ENCODE assay signal across 8 mouse cellular contexts in the genomic region with DNA sequence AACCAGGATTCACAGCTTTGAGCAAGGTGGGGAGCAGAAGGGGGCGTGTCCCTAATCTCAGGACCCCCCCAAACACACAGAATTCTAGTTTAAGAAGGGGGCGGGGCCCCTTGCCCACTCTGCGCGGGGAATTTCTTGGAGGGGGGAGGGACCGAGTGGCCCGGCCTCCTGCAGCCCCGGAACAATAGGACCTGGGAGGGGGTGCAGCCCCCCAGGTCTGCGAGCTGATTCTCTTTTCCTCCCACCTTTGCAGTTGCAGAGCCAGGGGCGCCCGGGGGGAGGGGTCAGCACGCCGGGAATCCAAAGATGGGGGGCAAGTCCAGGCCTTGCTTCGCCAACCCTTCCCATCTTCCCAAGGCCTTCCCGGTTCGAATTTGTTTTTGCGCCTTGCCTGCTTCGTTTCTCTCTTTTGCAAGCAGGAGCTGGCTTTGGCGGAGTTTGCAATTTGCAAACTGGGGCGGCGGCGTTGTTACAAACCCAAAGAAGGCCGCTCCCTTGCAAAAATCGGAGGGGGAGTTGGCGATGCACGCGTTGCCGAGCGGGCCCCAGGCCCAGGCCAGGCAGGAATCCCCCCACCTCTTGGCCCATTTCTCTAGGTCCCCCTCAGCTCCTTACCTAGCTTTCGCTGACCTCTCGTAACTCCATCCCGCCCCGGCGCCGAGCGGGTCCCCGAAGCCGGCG. TPM values are rescaled to one million over a fixed set of nuclear protein-coding genes. Genes with fewer than 3 reads are reported as not detected.
DNase-seq lines count a peak whose midpoint lies in the region; ATAC-seq and TF ChIP-seq lines count a peak whose summit lies in the region.

No protein-coding gene starts in this region.

- under 1% methylated on average over 38 of the region's 38 CpGs for WGBS in forebrain, embryonic 15.5 days
- 0% methylated on average over 37 of the region's 38 CpGs for WGBS in intestine, embryonic 16.5 days
- WGBS in limb, embryonic 14.5 days = 3% methylated on average over 35 of the region's 38 CpGs
- under 1% methylated on average over 38 of the region's 38 CpGs for WGBS in midbrain, embryonic 16.5 days

- peak overlapping the region; percentile 94 for H3K4me2 ChIP-seq in forebrain, embryonic 15.5 days (replicated peaks)
- peak overlapping the region; percentile 74 for H3K4me2 ChIP-seq in intestine, embryonic 16.5 days (ENCODE audit: low read depth, low read length)
- peak overlapping the region; percentile 96 for H3K4me2 ChIP-seq in limb, embryonic 14.5 days (replicated peaks; ENCODE audit: low read depth, low read length, severe bottlenecking)
- peak overlapping the region; percentile 65 for H3K4me2 ChIP-seq in midbrain, embryonic 16.5 days (ENCODE audit: low read length)

- peak overlapping the region; percentile 86 for H3K4me3 ChIP-seq in forebrain, embryonic 15.5 days
- H3K4me3 ChIP-seq in intestine, embryonic 16.5 days (ENCODE audit: low read length) = peak overlapping the region; percentile 84
- H3K4me3 ChIP-seq in limb, embryonic 14.5 days (replicated peaks; ENCODE audit: low read length) = peak overlapping the region; percentile 92
- H3K4me3 ChIP-seq in midbrain, embryonic 16.5 days (ENCODE audit: low read depth, low read length) = peak overlapping the region; percentile 89

- H3K27ac ChIP-seq in forebrain, embryonic 15.5 days (replicated peaks) = peak overlapping the region; percentile 100
- peak overlapping the region; percentile 99 for H3K27ac ChIP-seq in intestine, embryonic 16.5 days (ENCODE audit: low read length)
- peak overlapping the region; percentile 98 for H3K27ac ChIP-seq in limb, embryonic 14.5 days (replicated peaks; ENCODE audit: low read depth, low read length)
- H3K27ac ChIP-seq in midbrain, embryonic 16.5 days (ENCODE audit: low read length) = peak overlapping the region; percentile 99

- DNase-seq in heart, adult 11 months = peak; percentile 97
- no peak for DNase-seq in heart, postnatal 25 days (ENCODE audit: low spot score)
- DNase-seq in brain, embryonic 18.5 days (ENCODE audit: low read depth, low spot score) = peak; percentile 16
- peak; percentile 18 for DNase-seq in limb, embryonic 14.5 days (ENCODE audit: low spot score)
- peak; percentile 59 for DNase-seq in testis, postnatal 14 days (ENCODE audit: low spot score)

- no peak for TF ChIP-seq POLR2A in limb, embryonic 14.5 days (IDR thresholded peaks at IDR 0.05; ENCODE audit: borderline replicate concordance, extremely low read depth, insufficient read depth, insufficient read length)

- H3K36me3 ChIP-seq in forebrain, embryonic 15.5 days = peaks cover 31% of the 10 kb centered on the region
- H3K36me3 ChIP-seq in intestine, embryonic 16.5 days (ENCODE audit: control insufficient read depth, insufficient read depth, low read length) = peaks cover 29% of the 10 kb centered on the region
- H3K36me3 ChIP-seq in limb, embryonic 14.5 days (ENCODE audit: control insufficient read depth, insufficient read depth, low read length) = peaks cover 35% of the 10 kb centered on the region
- peaks cover 24% of the 10 kb centered on the region for H3K36me3 ChIP-seq in midbrain, embryonic 16.5 days (ENCODE audit: control insufficient read depth, insufficient read depth, low read length)

- intact Hi-C loops in heart, postnatal 25 days (cut with DNase I) = loop anchor here (2.0 kb wide), 1 partner anchor 32 kb away; no protein-coding TSS in a partner anchor

- peak overlapping the region; percentile 92 for H3K9ac ChIP-seq in forebrain, embryonic 15.5 days (replicated peaks)
- peak overlapping the region; percentile 92 for H3K9ac ChIP-seq in intestine, embryonic 16.5 days (ENCODE audit: low read depth, low read length)
- H3K9ac ChIP-seq in limb, embryonic 14.5 days (ENCODE audit: low read depth, low read length, severe bottlenecking) = peak overlapping the region; percentile 90
- H3K9ac ChIP-seq in midbrain, embryonic 16.5 days (ENCODE audit: low read depth, low read length) = peak overlapping the region; percentile 91

- H3K4me1 ChIP-seq in forebrain, embryonic 15.5 days = peaks cover 30% of the 10 kb centered on the region
- peaks cover 21% of the 10 kb centered on the region for H3K4me1 ChIP-seq in intestine, embryonic 16.5 days (ENCODE audit: control insufficient read depth, insufficient read depth, low read length)
- peaks cover 7% of the 10 kb centered on the region; the same call in 1 of the 2 replicates for H3K4me1 ChIP-seq in limb, embryonic 14.5 days (ENCODE audit: control insufficient read depth, insufficient read depth, low read length)
- peaks cover 16% of the 10 kb centered on the region for H3K4me1 ChIP-seq in midbrain, embryonic 16.5 days (ENCODE audit: control insufficient read depth, insufficient read depth, low read length)

- no peaks in the 10 kb centered on the region for H3K9me3 ChIP-seq in forebrain, embryonic 15.5 days
- no peaks in the 10 kb centered on the region for H3K9me3 ChIP-seq in intestine, embryonic 16.5 days (ENCODE audit: control insufficient read depth, low read length)
- no peaks in the 10 kb centered on the region for H3K9me3 ChIP-seq in limb, embryonic 14.5 days (ENCODE audit: control insufficient read depth, low read length)
- no peaks in the 10 kb centered on the region for H3K9me3 ChIP-seq in midbrain, embryonic 16.5 days (replicated peaks; ENCODE audit: control insufficient read depth, low read length, poor library complexity, severe bottlenecking)

- no peak for ATAC-seq in forebrain, embryonic 15.5 days (replicated peaks)
- ATAC-seq in intestine, embryonic 16.5 days = no peak
- no peak for ATAC-seq in limb, embryonic 14.5 days (ENCODE audit: low FRiP score, low read depth)
- no peak for ATAC-seq in midbrain, embryonic 16.5 days

- H3K27me3 ChIP-seq in forebrain, embryonic 15.5 days = no peaks in the 10 kb centered on the region
- no peaks in the 10 kb centered on the region for H3K27me3 ChIP-seq in intestine, embryonic 16.5 days (replicated peaks; ENCODE audit: control insufficient read depth, insufficient read depth, low read length)
- H3K27me3 ChIP-seq in limb, embryonic 14.5 days (ENCODE audit: control insufficient read depth, insufficient read depth, low read length) = no peaks in the 10 kb centered on the region
- H3K27me3 ChIP-seq in midbrain, embryonic 16.5 days (ENCODE audit: control insufficient read depth, insufficient read depth, low read depth, low read length) = no peaks in the 10 kb centered on the region

RNA-seq across cellular contexts. Expression of a gene that starts 0.4 kb away (rescaled TPM):
- 10 to 100 TPM; 23.2 to 27.7 TPM for total RNA-seq in heart, postnatal 25 days (2021)
- polyA plus RNA-seq in forebrain, embryonic 15.5 days (2015; fragmentation: Nextera tagmentation; extraction: Ambion mirVana) = 16.0 and 16.1 TPM in 2 replicates
- polyA plus RNA-seq in intestine, embryonic 16.5 days (2015; fragmentation: Nextera tagmentation; extraction: Ambion mirVana) = 6.3 and 6.4 TPM in 2 replicates
- polyA plus RNA-seq in limb, embryonic 14.5 days (2012; rRNA removed) = 25.2 and 26.8 TPM in 2 replicates
- 16.0 and 19.6 TPM in 2 replicates for polyA plus RNA-seq in limb, embryonic 14.5 days (2014; fragmentation: Nextera tagmentation; extraction: Ambion mirVana)
- polyA plus RNA-seq in midbrain, embryonic 16.5 days (2015; fragmentation: Nextera tagmentation; extraction: Ambion mirVana) = 13.6 and 13.9 TPM in 2 replicates

RNA-seq across cellular contexts. Expression of a gene that starts 9.9 kb away (rescaled TPM):
- 10 to 100 TPM; 25.7 to 27.8 TPM for total RNA-seq in heart, postnatal 25 days (2021)
- polyA plus RNA-seq in forebrain, embryonic 15.5 days (2015; fragmentation: Nextera tagmentation; extraction: Ambion mirVana) = 62.4 and 63.9 TPM in 2 replicates
- polyA plus RNA-seq in intestine, embryonic 16.5 days (2015; fragmentation: Nextera tagmentation; extraction: Ambion mirVana) = 54.0 and 56.0 TPM in 2 replicates
- 82.7 and 86.8 TPM in 2 replicates for polyA plus RNA-seq in limb, embryonic 14.5 days (2012; rRNA removed)
- polyA plus RNA-seq in limb, embryonic 14.5 days (2014; fragmentation: Nextera tagmentation; extraction: Ambion mirVana) = 68.1 and 69.6 TPM in 2 replicates
- polyA plus RNA-seq in midbrain, embryonic 16.5 days (2015; fragmentation: Nextera tagmentation; extraction: Ambion mirVana) = 64.1 and 67.7 TPM in 2 replicates

RNA-seq across cellular contexts. Expression of a gene that starts 10.2 kb away (rescaled TPM):
- total RNA-seq in heart, postnatal 25 days (2021) = 1 to 10 TPM; 6.8 to 7.1 TPM
- polyA plus RNA-seq in forebrain, embryonic 15.5 days (2015; fragmentation: Nextera tagmentation; extraction: Ambion mirVana) = 12.6 and 15.3 TPM in 2 replicates
- 38.3 and 40.4 TPM in 2 replicates for polyA plus RNA-seq in intestine, embryonic 16.5 days (2015; fragmentation: Nextera tagmentation; extraction: Ambion mirVana)
- 50.4 and 54.1 TPM in 2 replicates for polyA plus RNA-seq in limb, embryonic 14.5 days (2012; rRNA removed)
- 18.6 and 21.4 TPM in 2 replicates for polyA plus RNA-seq in limb, embryonic 14.5 days (2014; fragmentation: Nextera tagmentation; extraction: Ambion mirVana)
- polyA plus RNA-seq in midbrain, embryonic 16.5 days (2015; fragmentation: Nextera tagmentation; extraction: Ambion mirVana) = 12.5 and 13.6 TPM in 2 replicates

RNA-seq across cellular contexts. Expression of a gene that starts 34.6 kb away (rescaled TPM):
- total RNA-seq in heart, postnatal 25 days (2021) = 10 to 100 TPM; 48.9 to 56.6 TPM
- 10.4 and 11.5 TPM in 2 replicates for polyA plus RNA-seq in forebrain, embryonic 15.5 days (2015; fragmentation: Nextera tagmentation; extraction: Ambion mirVana)
- polyA plus RNA-seq in intestine, embryonic 16.5 days (2015; fragmentation: Nextera tagmentation; extraction: Ambion mirVana) = 61.4 and 62.6 TPM in 2 replicates
- 53.8 and 60.9 TPM in 2 replicates for polyA plus RNA-seq in limb, embryonic 14.5 days (2012; rRNA removed)
- 42.8 and 43.7 TPM in 2 replicates for polyA plus RNA-seq in limb, embryonic 14.5 days (2014; fragmentation: Nextera tagmentation; extraction: Ambion mirVana)
- polyA plus RNA-seq in midbrain, embryonic 16.5 days (2015; fragmentation: Nextera tagmentation; extraction: Ambion mirVana) = 12.2 and 12.4 TPM in 2 replicates

RNA-seq across cellular contexts. Expression of a gene that starts 36.2 kb away (rescaled TPM):
- total RNA-seq in heart, postnatal 25 days (2021) = 10 to 100 TPM; 45.5 to 49.7 TPM
- 42.8 and 47.1 TPM in 2 replicates for polyA plus RNA-seq in forebrain, embryonic 15.5 days (2015; fragmentation: Nextera tagmentation; extraction: Ambion mirVana)
- 20.1 and 23.2 TPM in 2 replicates for polyA plus RNA-seq in intestine, embryonic 16.5 days (2015; fragmentation: Nextera tagmentation; extraction: Ambion mirVana)
- polyA plus RNA-seq in limb, embryonic 14.5 days (2012; rRNA removed) = 114 and 135 TPM in 2 replicates
- polyA plus RNA-seq in limb, embryonic 14.5 days (2014; fragmentation: Nextera tagmentation; extraction: Ambion mirVana) = 50.7 and 58.3 TPM in 2 replicates
- 42.4 and 47.8 TPM in 2 replicates for polyA plus RNA-seq in midbrain, embryonic 16.5 days (2015; fragmentation: Nextera tagmentation; extraction: Ambion mirVana)
